Mouse (Mus musculus): ENCODE data around the gene Arhgap9. TPM values are rescaled to one million over a fixed set of nuclear protein-coding genes. Genes with fewer than 3 reads are reported as not detected.
A peak's percentile ranks its signal among the peaks of the same experiment; 100 is the strongest.

Gene Arhgap9
- polyA plus RNA-seq, 1 experiment from 2014 or later: 0.99 TPM

DNA sequence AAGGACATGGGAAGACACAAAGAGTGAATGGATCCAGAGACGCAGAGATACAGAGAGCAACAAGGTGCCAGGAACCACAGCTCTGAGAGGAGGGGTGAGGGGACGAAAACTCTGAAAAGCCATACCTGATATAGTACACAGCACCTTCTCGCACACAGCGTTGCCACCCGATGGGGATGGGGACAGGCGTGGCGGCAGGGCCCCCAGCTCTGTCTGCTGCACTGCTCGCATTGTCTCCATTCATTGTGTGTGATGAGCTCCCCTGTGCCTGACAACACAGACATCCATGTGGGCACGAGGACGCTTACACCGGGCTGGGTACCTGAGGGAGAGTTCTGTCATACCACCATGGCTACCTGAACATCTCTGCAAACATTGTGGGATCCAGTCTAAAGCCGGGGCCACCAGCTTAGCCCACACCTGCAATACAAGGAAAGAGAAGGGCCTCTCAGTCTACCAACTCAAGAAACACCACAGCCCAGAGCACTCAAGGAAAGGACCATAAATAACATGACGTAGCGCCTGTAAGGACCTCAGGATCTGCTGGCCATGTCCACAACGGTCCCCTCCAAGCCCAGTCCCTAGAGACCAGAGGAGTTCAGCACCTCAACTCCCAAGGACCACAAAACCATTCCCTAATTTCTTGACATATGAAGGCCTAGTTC, 34.4 kb upstream of the Arhgap9 start:
- 69% methylated on average over 15 of the region's 15 CpGs for WGBS
- H3K4me1 ChIP-seq: peaks cover 64% of the 10 kb centered on the region
- H3K4me2 ChIP-seq: peak overlapping the region; percentile 87
- no peak for ATAC-seq (replicated peaks)
- peak overlapping the region; percentile 56 for H3K4me3 ChIP-seq
- H3K9me3 ChIP-seq: no peaks in the 10 kb centered on the region
- H3K36me3 ChIP-seq (replicated peaks): peaks cover 14% of the 10 kb centered on the region
- H3K9ac ChIP-seq: peak overlapping the region; percentile 63
- no peaks in the 10 kb centered on the region for H3K27me3 ChIP-seq (replicated peaks)
- peak overlapping the region; percentile 91 for H3K27ac ChIP-seq

DNA sequence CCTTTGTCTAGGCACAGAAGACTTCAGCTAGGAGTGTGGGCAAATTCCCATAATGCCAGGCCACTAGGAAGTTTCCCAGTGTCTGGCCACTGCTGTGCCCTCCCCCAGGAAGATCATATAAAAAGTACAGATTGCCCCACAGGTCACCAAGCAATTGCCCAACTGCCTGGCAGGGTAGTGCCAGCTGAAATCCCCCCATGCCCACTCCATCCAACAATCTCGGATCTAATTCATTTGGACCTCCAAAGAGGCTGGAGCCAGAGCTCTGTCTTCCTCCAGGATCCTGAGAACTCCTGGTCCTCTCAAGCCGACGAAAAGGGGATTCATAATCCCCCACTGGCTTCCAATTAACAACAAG, 33.8 kb upstream of the Arhgap9 start:
- peaks cover 66% of the 10 kb centered on the region for H3K4me1 ChIP-seq
- no peaks in the 10 kb centered on the region for H3K9me3 ChIP-seq
- no peak for ATAC-seq (replicated peaks)
- H3K27me3 ChIP-seq (replicated peaks): no peaks in the 10 kb centered on the region
- 1% methylated on average over 3 of the region's 3 CpGs for WGBS
- peak overlapping the region; percentile 63 for H3K9ac ChIP-seq
- peaks cover 9% of the 10 kb centered on the region; the same call in 1 of the 2 replicates for H3K36me3 ChIP-seq (replicated peaks)
- peak overlapping the region; percentile 56 for H3K4me3 ChIP-seq
- H3K4me2 ChIP-seq: peak overlapping the region; percentile 87
- peak overlapping the region; percentile 91 for H3K27ac ChIP-seq

DNA sequence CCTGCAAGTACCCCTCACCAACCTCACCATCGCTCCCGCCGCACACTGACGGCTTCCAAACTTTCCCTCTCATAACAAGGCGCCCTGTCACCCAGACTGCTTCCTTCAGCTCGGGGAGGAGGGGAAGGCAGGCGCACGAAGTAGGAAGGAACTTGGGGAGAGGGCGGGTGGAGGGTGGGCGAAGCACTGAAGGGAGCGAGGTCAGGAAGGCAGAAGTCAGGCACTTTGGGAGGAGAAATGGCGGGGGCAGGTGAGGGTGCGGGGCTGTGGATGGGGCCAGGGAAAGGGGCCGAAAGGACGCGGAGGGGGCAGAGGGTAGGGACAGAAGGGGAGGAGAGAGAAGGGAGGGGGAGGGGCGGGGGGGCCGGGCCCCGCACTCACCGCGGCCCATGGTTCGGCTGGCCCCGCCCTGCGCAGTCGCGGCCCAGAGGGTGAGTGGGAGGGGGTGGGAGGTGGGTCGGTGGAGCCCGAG, 33.4 kb upstream of the Arhgap9 start:
- H3K9me3 ChIP-seq: no peaks in the 10 kb centered on the region
- peak overlapping the region; percentile 56 for H3K4me3 ChIP-seq
- peak overlapping the region; percentile 91 for H3K27ac ChIP-seq
- peak overlapping the region; percentile 87 for H3K4me2 ChIP-seq
- WGBS: under 1% methylated on average over 25 of the region's 28 CpGs
- H3K27me3 ChIP-seq (replicated peaks): no peaks in the 10 kb centered on the region
- peaks cover 6% of the 10 kb centered on the region; the same call in 1 of the 2 replicates for H3K36me3 ChIP-seq (replicated peaks)
- no peak for ATAC-seq (replicated peaks)
- H3K4me1 ChIP-seq: peaks cover 69% of the 10 kb centered on the region
- peak overlapping the region; percentile 63 for H3K9ac ChIP-seq

DNA sequence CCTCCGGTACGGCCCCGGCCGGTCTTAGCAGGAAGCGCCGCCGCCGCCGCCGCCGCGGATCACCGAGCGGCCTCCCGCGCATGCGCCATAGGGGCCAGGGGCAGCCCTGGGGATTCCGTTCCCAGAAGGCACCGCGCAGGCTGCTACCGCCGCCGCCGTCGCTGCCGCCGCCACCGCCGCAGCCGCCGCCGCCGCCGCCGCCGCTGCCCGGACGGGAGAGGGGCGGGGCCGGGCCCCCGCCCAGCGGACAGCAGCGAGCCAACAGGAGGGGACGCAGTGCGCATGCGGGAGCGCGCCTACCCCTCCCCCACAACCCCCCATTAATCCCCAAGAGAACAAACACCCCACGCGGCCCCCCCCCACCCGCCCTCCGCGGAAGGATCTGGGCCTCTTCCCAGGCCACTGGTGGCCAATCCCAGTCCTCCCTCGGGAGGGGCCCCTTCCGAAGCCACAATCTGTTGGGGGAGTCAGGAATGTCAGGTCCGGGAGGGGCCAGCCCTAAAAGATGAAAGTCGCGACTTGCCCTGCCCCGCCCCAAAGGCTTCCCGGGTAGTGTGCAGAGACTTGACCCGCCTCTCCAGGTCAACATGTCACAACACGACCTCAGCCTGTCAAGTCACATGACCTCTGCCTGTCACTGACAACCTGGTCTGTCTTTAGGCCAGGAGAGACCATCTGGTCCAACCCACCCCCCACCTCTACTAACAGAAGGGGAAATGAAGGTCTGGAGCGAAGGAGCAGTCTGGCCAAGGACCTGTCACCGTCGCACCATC, 32.8 kb upstream of the Arhgap9 start, which contains the start of gene Mbd6:
Mbd6 (minus strand) TSS at position 219 of the 773 bp plus-strand sequence.
- Histone ChIP-seq H3K27ac (peak within 1 kb of the TSS; percentile 91), H3K4me2 (peak within 1 kb of the TSS; percentile 87), H3K36me3 (replicated peaks) (peaks cover 6% of the 10 kb centered on the region; the same call in 1 of the 2 replicates), H3K9me3 (no peaks in the 10 kb centered on the region), H3K9ac (peak within 1 kb of the TSS; percentile 63), H3K27me3 (replicated peaks) (no peaks in the 10 kb centered on the region), H3K4me1 (peaks cover 69% of the 10 kb centered on the region), H3K4me3 (peak within 1 kb of the TSS; percentile 56)
- peak; percentile 9; the same call in 1 of the 2 replicates for ATAC-seq (replicated peaks)
- under 1% methylated on average over 38 of the region's 65 CpGs for WGBS

DNA sequence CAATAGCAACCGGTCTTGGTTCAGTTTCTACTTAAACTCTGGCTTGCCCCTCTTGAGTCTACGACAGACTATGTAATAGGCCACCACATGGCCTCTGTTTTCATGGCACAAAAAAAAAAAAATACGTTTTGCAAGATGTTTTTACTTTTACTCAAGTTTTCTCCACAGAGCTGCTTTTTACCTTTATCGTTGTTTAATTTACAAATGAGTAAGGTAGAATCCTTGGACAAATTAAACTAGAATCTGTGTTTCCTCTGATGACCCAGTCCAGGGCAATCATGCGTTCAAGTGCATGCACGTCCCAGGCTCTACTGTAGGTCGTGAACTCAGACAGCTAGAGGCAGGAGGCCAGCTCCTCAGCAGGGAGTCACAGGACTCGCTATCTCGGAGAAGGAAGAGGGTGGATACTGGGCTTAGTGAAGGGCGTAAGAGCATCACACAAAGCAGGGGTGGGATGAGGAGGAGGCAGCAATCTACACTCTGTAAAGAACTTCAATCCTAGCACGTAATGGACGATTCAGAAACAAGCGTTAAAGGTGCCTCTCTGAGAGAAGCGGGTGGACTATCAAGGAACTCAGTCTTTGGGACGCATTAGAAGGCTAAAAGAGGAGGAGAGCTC, 32.1 kb upstream of the Arhgap9 start:
- WGBS: 2% methylated on average over 15 of the region's 15 CpGs
- Histone ChIP-seq H3K27me3 (replicated peaks) (no peaks in the 10 kb centered on the region), H3K36me3 (replicated peaks) (peaks cover 10% of the 10 kb centered on the region), H3K9ac (peak overlapping the region; percentile 63), H3K27ac (peak overlapping the region; percentile 91), H3K4me3 (peak overlapping the region; percentile 56), H3K4me2 (peak overlapping the region; percentile 87), H3K4me1 (peaks cover 67% of the 10 kb centered on the region), H3K9me3 (no peaks in the 10 kb centered on the region)
- peak; percentile 10 for ATAC-seq (replicated peaks)

DNA sequence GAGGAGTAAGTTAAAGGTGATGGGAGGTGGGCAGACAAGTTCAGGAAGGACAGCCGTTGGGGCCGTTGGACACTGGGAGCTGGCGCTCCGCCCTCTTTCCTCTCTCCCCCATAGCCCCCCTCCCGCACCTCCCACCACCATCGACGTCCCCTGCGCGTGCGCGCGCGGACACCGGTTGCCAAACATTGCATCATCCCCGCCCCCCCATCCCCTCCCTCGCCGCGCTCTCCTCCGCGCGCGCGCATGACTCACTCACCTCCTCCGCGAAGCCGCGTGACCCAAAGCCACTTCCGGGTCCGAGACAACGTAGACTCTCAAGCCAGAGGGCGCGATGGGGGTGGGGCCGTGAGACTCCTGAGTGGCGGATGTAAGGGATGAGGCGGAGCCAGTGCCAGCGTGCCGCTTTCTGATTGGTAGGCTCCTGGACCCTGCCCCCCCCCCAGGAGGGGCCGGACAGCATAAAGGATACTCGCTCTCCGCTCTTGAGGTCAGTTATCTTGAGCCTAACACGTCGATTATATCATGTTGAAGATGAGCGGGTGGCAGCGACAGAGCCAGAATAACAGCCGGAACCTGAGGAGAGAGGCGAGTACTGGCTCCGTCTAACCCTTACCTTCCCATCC, 31.3 kb upstream of the Arhgap9 start:
- Histone ChIP-seq H3K27ac (peak overlapping the region; percentile 91), H3K9me3 (no peaks in the 10 kb centered on the region), H3K4me3 (peak overlapping the region; percentile 56), H3K9ac (peak overlapping the region; percentile 69), H3K36me3 (replicated peaks) (peaks cover 17% of the 10 kb centered on the region), H3K27me3 (replicated peaks) (no peaks in the 10 kb centered on the region), H3K4me1 (peaks cover 59% of the 10 kb centered on the region), H3K4me2 (peak overlapping the region; percentile 87)
- ATAC-seq (replicated peaks): peak; percentile 92
- 1% methylated on average over 34 of the region's 47 CpGs for WGBS

DNA sequence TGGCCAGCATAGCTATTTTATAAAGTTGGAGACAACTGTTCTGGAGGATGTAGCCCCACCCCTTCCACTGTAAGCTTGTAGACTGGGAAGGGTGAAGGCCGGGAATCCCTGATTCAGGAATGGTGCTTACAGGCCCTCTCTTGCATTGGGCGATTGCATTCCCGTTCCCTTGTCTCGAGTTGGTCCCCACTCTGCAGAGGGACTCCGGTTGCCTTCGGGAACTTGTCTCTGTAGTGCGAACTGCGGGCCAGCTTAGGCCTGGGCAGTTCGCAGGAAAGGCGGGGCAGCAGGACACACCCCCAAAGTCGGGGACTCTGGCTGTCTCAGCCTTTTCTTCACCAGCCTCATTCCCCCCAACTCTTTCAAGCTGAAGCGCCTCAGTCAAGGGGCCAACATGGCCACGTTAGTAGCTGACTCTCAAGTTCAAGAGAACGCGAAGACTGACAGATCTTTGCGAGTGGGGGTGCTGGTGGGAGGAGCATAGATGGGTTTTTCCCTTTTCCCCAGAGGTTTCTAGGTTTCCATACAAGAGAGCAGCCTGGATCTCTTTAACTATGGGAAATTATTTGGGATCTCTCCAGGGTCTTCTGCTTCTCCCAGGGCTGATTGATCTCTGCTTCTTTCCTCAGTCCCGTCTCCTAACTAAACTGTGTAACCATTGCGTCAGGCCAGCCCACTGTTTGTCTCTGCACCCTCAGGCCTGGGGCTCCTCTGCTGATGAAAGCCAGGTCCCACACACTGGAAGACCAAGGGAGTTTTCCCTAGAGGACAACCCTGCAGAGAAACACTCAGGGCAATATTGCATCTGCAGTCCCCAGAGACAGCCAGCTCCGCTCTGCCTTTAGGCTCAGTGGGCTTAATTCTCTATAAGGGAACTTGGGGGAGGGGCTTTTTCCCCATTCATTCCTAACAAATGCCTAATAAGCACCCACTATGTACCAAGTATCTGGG, 30.6 kb upstream of the Arhgap9 start:
- H3K9me3 ChIP-seq: no peaks in the 10 kb centered on the region
- 2% methylated on average over 19 of the region's 19 CpGs for WGBS
- H3K27ac ChIP-seq: peak overlapping the region; percentile 91
- peak overlapping the region; percentile 69 for H3K9ac ChIP-seq
- peaks cover 51% of the 10 kb centered on the region for H3K4me1 ChIP-seq
- ATAC-seq (replicated peaks): peak; percentile 48
- H3K4me2 ChIP-seq: peak overlapping the region; percentile 87
- H3K27me3 ChIP-seq (replicated peaks): no peaks in the 10 kb centered on the region
- peak overlapping the region; percentile 56 for H3K4me3 ChIP-seq
- H3K36me3 ChIP-seq (replicated peaks): peaks cover 25% of the 10 kb centered on the region

DNA sequence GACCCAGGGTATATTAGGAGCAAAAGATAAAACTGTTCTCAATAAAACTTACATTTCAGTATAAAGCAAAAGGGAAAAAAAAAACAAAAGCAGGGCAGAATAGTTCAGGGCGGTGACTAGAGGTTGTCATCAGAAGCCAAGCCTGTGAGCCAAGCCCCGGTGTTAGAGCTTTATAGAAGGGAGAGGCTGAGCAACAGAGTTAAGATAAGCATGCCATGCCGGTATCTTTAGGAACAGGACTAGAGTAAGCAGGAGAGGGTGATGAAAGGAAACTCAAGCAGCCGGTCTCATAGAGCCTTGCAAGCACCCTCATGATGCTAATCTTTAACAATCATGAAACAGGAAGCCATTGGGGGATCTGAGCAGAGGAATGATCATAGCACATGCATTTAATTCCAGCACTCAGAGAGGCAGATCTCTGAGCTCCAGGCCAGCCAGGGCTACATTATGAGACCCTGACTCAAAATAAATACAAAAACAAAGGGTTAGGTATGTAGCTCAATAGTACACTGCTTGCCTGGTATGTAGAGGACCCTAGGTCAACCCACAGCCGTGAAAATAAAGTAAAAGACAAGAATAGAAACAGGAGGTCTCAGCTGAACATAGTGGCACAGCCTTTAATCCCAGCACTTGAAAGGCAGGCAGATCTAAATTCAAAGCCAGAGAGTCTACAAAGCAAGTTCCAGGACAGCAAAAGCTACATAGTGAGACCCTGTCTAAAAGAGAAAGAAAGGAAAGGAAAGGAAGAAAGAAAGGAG, 29.7 kb upstream of the Arhgap9 start:
- Histone ChIP-seq H3K4me1 (peaks cover 43% of the 10 kb centered on the region), H3K4me3 (peak overlapping the region; percentile 56), H3K4me2 (peak overlapping the region; percentile 87), H3K9me3 (no peaks in the 10 kb centered on the region), H3K27me3 (replicated peaks) (no peaks in the 10 kb centered on the region), H3K27ac (peak overlapping the region; percentile 91; the same call in 1 of the 2 replicates), H3K9ac (peak overlapping the region; percentile 69; the same call in 1 of the 2 replicates), H3K36me3 (replicated peaks) (peaks cover 31% of the 10 kb centered on the region)
- 38% methylated on average over 5 of the region's 5 CpGs for WGBS
- no peak for ATAC-seq (replicated peaks)

DNA sequence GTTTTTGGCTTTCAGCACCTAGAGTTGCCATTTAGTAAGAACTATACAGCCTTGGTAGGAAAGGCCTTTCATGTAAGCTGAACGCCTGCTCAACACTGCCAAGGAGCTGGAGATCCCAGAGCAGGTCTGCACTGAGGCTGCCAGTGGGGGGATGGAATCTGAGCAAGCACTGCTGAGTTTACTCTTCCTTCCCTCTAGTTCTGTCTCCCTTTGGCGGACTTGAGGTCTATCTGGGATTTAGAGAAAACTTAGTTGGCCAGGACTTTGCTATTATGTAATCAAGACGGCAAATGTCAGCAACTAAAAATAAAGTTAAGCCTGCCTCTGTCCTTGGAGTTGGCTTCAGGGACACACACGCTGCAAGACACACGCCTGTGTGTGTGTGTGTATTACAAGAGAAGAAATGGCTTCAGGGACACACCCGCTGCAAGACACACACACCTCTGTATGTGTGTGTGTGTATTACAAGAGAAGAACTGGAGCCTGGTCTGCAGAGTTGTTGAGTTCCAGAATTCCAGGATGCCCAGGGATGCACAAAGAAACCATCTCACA, 28.7 kb upstream of the Arhgap9 start:
- no peak overlapping the region for H3K9ac ChIP-seq
- H3K36me3 ChIP-seq (replicated peaks): peaks cover 41% of the 10 kb centered on the region
- ATAC-seq (replicated peaks): no peak
- H3K9me3 ChIP-seq: no peaks in the 10 kb centered on the region
- H3K27ac ChIP-seq: no peak overlapping the region
- no peak overlapping the region for H3K4me2 ChIP-seq
- H3K4me1 ChIP-seq: peaks cover 33% of the 10 kb centered on the region
- no peaks in the 10 kb centered on the region for H3K27me3 ChIP-seq (replicated peaks)
- no peak overlapping the region for H3K4me3 ChIP-seq
- 87% methylated on average over 6 of the region's 6 CpGs for WGBS

DNA sequence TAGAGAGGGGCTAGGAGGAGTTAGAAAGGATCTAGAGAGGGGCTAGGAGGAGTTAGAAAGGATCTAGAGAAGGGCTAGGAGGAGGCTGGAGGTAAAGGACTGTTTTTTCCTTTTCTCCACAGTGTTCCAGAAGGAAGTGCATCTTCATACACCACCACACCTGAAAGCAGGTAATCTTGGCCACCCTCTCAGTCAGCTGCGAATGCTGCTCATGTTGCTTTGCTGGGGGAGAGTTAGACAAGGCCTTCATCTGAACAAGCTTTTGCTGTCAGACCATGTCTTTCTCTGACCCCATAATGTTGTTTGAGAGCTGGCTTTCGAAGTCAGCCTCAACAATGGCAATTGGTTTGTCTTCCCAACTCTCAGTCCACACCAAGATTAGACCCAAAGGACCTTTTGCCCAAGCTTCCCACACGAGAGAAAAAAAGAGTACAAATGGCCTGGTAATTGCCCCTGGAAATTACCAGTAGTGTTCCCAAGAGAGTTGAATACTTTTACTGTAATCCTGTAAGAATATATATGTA, 28.1 kb upstream of the Arhgap9 start:
- WGBS: 91% methylated on average over 3 of the region's 3 CpGs

More for the DNA sequence above, 28.1 kb upstream of the Arhgap9 start:
- peaks cover 43% of the 10 kb centered on the region for H3K36me3 ChIP-seq (replicated peaks)
- no peak for ATAC-seq (replicated peaks)
- no peak overlapping the region for H3K4me3 ChIP-seq
- no peak overlapping the region for H3K27ac ChIP-seq
- peaks cover 31% of the 10 kb centered on the region for H3K4me1 ChIP-seq
- H3K9me3 ChIP-seq: no peaks in the 10 kb centered on the region
- no peaks in the 10 kb centered on the region for H3K27me3 ChIP-seq (replicated peaks)
- H3K4me2 ChIP-seq: no peak overlapping the region
- no peak overlapping the region for H3K9ac ChIP-seq
